Mouse (Mus musculus): ENCODE measurements around the gene Fam20a. TPM values are rescaled to one million over a fixed set of nuclear protein-coding genes. Genes with fewer than 3 reads are reported as not detected.
"Not testable (repeated sequence)": the region's sequence is repeated elsewhere in the genome, so short reads cannot be mapped to it uniquely, and the experiment has no call there.

The Fam20a gene
- polyA plus RNA-seq, 1 experiment: 0.48 TPM

GRCm38 (mm10) chr11:109667371-109667770 lies 54.7 kb downstream of the Fam20a start:
- no peak for TF ChIP-seq POLR2A (IDR thresholded peaks at IDR 0.05; ENCODE audit: borderline replicate concordance, low read depth, low read length)
- TF ChIP-seq CTCF (IDR thresholded peaks at IDR 0.05; ENCODE audit: low read depth, low read length): no peak
- H3K4me1 ChIP-seq (ENCODE audit: control insufficient read depth, insufficient read depth, low read length): peaks cover 18% of the 10 kb centered on the region
- no peak overlapping the region for H3K27ac ChIP-seq (ENCODE audit: insufficient read depth, low read depth, low read length)
- H3K4me3 ChIP-seq (ENCODE audit: insufficient read depth, low read length): no peak overlapping the region

- no peak overlapping the region for H3K4me3 ChIP-seq (ENCODE audit: insufficient read depth, low read length)
- peaks cover 10% of the 10 kb centered on the region for H3K4me1 ChIP-seq (ENCODE audit: control insufficient read depth, insufficient read depth, low read length)
- TF ChIP-seq POLR2A (IDR thresholded peaks at IDR 0.05; ENCODE audit: borderline replicate concordance, low read depth, low read length) (no peak), CTCF (IDR thresholded peaks at IDR 0.05; ENCODE audit: low read depth, low read length) (no peak)
- H3K27ac ChIP-seq (ENCODE audit: insufficient read depth, low read depth, low read length): no peak overlapping the region
Measured at GRCm38 (mm10) chr11:109666411-109666810, 55.7 kb downstream of the Fam20a start.

GRCm38 (mm10) chr11:109665424-109665823 lies 56.7 kb downstream of the Fam20a start:
- no peak for TF ChIP-seq POLR2A (IDR thresholded peaks at IDR 0.05; ENCODE audit: borderline replicate concordance, low read depth, low read length)
- TF ChIP-seq CTCF (IDR thresholded peaks at IDR 0.05; ENCODE audit: low read depth, low read length): no peak
- no peak overlapping the region for H3K27ac ChIP-seq (ENCODE audit: insufficient read depth, low read depth, low read length)
- no peak overlapping the region for H3K4me3 ChIP-seq (ENCODE audit: insufficient read depth, low read length)
- H3K4me1 ChIP-seq (ENCODE audit: control insufficient read depth, insufficient read depth, low read length): no peaks in the 10 kb centered on the region

- no peak overlapping the region for H3K27ac ChIP-seq (ENCODE audit: insufficient read depth, low read depth, low read length)
Measured at GRCm38 (mm10) chr11:109664293-109664692, 57.8 kb downstream of the Fam20a start.

GRCm38 (mm10) chr11:109660526-109660925 lies 61.6 kb downstream of the Fam20a start:
- H3K4me3 ChIP-seq (ENCODE audit: insufficient read depth, low read length); H3K4me1 ChIP-seq (ENCODE audit: control insufficient read depth, insufficient read depth, low read length); H3K27ac ChIP-seq (ENCODE audit: insufficient read depth, low read depth, low read length): not testable (repeated sequence)

More at GRCm38 (mm10) chr11:109664293-109664692, 57.8 kb downstream of the Fam20a start:
- TF ChIP-seq POLR2A (IDR thresholded peaks at IDR 0.05; ENCODE audit: borderline replicate concordance, low read depth, low read length) (no peak), CTCF (IDR thresholded peaks at IDR 0.05; ENCODE audit: low read depth, low read length) (no peak)
- Histone ChIP-seq H3K4me1 (ENCODE audit: control insufficient read depth, insufficient read depth, low read length) (no peaks in the 10 kb centered on the region), H3K4me3 (ENCODE audit: insufficient read depth, low read length) (no peak overlapping the region)

- no peak overlapping the region for H3K4me3 ChIP-seq (ENCODE audit: insufficient read depth, low read length)
- H3K4me1 ChIP-seq (ENCODE audit: control insufficient read depth, insufficient read depth, low read length): peaks cover 20% of the 10 kb centered on the region
- TF ChIP-seq POLR2A (IDR thresholded peaks at IDR 0.05; ENCODE audit: borderline replicate concordance, low read depth, low read length): no peak
- TF ChIP-seq CTCF (IDR thresholded peaks at IDR 0.05; ENCODE audit: low read depth, low read length): no peak
- no peak overlapping the region for H3K27ac ChIP-seq (ENCODE audit: insufficient read depth, low read depth, low read length)
Measured at GRCm38 (mm10) chr11:109656232-109656631, 65.8 kb downstream of the Fam20a start.

- TF ChIP-seq POLR2A (IDR thresholded peaks at IDR 0.05; ENCODE audit: borderline replicate concordance, low read depth, low read length) (no peak), CTCF (IDR thresholded peaks at IDR 0.05; ENCODE audit: low read depth, low read length) (no peak)
- Histone ChIP-seq H3K4me3 (ENCODE audit: insufficient read depth, low read length) (no peak overlapping the region), H3K4me1 (ENCODE audit: control insufficient read depth, insufficient read depth, low read length) (peaks cover 20% of the 10 kb centered on the region), H3K27ac (ENCODE audit: insufficient read depth, low read depth, low read length) (no peak overlapping the region)
Measured at GRCm38 (mm10) chr11:109654581-109654980, 67.5 kb downstream of the Fam20a start.

GRCm38 (mm10) chr11:109653201-109653600 lies 68.9 kb downstream of the Fam20a start:
- Histone ChIP-seq H3K4me3 (ENCODE audit: insufficient read depth, low read length) (no peak overlapping the region), H3K4me1 (ENCODE audit: control insufficient read depth, insufficient read depth, low read length) (peaks cover 26% of the 10 kb centered on the region), H3K27ac (ENCODE audit: insufficient read depth, low read depth, low read length) (no peak overlapping the region)
- no peak for TF ChIP-seq CTCF (IDR thresholded peaks at IDR 0.05; ENCODE audit: low read depth, low read length)

- peak overlapping the region; percentile 78 for H3K4me3 ChIP-seq (ENCODE audit: insufficient read depth, low read length)
- no peak overlapping the region for H3K27ac ChIP-seq (ENCODE audit: insufficient read depth, low read depth, low read length)
- no peak for TF ChIP-seq CTCF (IDR thresholded peaks at IDR 0.05; ENCODE audit: low read depth, low read length)
- no peak for TF ChIP-seq POLR2A (IDR thresholded peaks at IDR 0.05; ENCODE audit: borderline replicate concordance, low read depth, low read length)
- H3K4me1 ChIP-seq (ENCODE audit: control insufficient read depth, insufficient read depth, low read length): peaks cover 27% of the 10 kb centered on the region
Measured at GRCm38 (mm10) chr11:109652505-109652904, 69.6 kb downstream of the Fam20a start.

GRCm38 (mm10) chr11:109651566-109652024 lies 70.5 kb downstream of the Fam20a start:
- TF ChIP-seq CTCF (IDR thresholded peaks at IDR 0.05; ENCODE audit: low read depth, low read length) (no peak), POLR2A (IDR thresholded peaks at IDR 0.05; ENCODE audit: borderline replicate concordance, low read depth, low read length) (no peak)
- H3K27ac ChIP-seq (ENCODE audit: insufficient read depth, low read depth, low read length): peak overlapping the region; percentile 72
- H3K4me1 ChIP-seq (ENCODE audit: control insufficient read depth, insufficient read depth, low read length): peaks cover 27% of the 10 kb centered on the region
- H3K4me3 ChIP-seq (ENCODE audit: insufficient read depth, low read length): peak overlapping the region; percentile 78
